Mouse (Mus musculus): ENCODE measurements around the gene Iqcj. TPM values are rescaled to one million over a fixed set of nuclear protein-coding genes. Genes with fewer than 3 reads are reported as not detected.

Iqcj gene
- polyA plus RNA-seq, 1 experiment: 0.62 TPM

DNA sequence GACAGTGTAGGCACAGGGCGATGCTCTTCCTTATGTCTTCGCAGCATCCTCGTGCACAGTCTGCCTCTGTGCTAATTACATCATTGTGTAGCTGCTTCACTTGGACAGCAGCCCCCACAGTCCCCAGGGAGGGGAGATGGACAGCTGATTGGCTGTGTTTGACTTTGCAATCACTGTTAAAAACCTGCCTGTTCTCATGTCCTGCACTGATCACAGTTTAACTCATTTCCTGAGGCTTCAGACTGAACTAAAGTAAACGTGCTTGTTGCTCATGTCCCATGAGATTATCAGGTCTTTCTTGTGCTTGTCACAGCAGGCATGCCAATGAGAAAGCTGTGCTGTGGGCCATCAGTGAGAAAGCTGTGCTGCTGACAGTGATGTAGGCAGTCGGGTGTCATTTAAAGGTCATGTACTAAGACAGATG lies 60.5 kb downstream of the Iqcj start:
- DNase-seq (ENCODE audit: extremely low spot score in 1 of 2, low spot score in 1 of 2): no peak

DNA sequence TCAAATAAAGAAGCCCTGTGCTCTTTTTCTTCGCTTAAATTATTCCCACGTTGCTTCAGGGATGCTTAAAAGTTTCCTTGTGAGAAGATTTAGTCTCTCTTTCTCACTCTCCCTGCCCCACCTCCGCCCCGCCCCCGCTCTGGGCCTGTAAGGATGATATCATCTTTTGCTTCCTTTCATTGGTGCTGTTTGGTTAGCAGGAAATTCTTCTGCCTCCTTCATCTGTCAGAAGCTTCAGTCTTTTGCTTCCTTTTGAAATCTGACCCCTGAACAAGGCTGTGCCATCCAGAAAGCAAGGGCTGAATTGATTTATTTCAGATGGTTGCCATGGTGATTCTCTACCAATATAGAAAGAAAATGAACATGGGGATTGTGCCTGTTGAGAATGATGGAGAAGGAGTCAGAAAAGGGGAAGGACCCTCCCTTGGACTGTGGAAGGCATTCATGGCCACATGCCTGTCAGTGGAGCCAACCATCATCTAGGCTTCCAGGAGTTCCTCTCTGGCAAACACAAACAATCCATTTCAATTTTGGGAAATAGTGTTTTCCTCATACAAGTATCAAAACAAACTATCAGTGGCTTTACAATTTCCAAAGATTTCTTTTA lies 62.5 kb downstream of the Iqcj start:
- peak; percentile 11 to 72 for DNase-seq (ENCODE audit: extremely low spot score in 1 of 2, low spot score in 1 of 2)

DNA sequence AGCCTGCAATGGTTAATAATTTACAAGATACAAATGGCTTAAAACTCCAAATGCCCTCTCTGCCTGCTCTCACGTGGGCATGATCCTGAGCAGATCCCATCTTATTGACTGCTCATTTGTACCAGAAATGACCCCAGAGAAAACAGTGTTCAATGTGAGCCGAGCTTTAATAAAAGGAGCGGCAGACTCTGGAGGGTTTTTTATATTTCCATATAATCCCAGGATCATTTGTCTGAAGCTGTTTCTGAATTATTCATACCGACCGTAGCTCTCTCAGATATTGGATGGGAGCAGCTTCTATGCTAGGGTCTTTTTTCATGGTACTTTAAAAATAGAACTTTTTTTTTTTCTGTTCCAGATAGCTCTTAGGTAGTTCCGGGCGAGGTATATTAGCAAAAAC lies 67.7 kb downstream of the Iqcj start:
- DNase-seq (ENCODE audit: extremely low spot score in 1 of 2, low spot score in 1 of 2): no peak

DNA sequence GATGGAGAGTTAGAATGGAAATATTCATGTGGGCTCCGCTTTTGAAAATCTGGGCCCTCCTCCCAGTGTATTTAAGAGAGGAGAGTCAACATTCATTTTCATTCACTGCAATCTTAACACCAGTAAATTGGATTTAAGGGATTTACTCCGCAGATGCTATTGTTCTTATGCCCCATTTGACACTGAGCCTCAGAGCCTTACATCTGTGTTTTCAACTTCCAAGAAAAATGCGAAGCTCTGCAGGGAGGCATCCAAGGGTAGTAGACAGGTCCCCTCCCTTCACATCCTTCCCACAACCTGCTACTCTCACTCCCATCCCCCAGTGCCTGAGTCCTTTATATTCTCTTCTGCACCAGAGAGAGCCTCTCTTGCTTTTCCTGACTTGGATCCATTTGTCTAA lies 68.1 kb downstream of the Iqcj start:
- no peak for DNase-seq (ENCODE audit: extremely low spot score in 1 of 2, low spot score in 1 of 2)

DNA sequence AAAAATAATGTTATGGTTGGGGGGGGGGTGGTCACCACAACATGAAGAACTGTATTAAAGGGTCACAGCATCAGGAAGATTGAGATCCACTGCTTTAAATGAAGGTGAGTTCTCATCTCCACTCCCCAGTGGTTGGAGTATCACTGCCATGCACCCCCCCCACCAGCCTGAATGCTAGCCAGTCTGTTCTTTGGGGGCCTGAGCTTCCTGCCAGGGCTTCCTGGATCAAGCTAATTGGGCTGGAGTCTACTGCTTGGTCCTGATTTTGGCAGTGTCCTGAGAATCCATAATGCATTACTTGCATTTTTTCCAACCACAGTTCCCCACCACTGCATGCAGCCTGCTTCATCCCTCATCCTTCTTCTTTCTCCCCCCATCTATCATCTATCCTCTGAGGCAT lies 68.7 kb downstream of the Iqcj start:
- DNase-seq (ENCODE audit: extremely low spot score in 1 of 2, low spot score in 1 of 2): no peak

DNA sequence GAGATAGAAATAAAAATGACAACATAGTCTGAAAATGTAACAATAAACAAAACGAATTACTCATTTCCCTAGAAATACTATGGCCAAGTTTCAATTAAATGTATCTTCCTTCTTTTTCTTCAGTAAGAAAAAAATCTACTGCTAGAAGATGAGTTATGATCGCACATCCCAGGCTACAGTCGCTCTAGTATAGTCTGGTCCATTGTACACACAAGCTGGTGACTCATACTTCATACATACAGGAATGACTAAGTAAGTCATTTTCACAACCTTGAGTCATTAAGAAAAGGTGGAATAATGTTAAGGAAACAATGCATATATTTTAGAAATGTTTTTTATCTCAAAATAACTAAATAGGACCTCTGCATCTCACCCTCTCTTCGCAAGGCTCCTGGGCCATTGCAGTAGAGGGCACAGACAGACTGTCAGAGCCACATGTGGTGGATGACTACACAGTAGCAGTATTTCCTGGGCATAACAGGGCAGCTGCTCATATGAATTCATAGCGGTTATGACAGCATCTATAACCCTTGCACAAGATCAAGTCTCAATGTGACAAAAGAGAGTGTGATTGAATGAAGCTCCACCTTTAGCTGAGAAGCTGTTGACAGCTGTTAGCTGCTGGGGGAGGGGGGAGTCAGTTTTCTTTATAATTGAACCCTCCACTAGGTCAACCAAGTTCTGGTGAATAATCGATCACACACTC lies 70.1 kb downstream of the Iqcj start:
- no peak for DNase-seq (ENCODE audit: extremely low spot score in 1 of 2, low spot score in 1 of 2)

DNA sequence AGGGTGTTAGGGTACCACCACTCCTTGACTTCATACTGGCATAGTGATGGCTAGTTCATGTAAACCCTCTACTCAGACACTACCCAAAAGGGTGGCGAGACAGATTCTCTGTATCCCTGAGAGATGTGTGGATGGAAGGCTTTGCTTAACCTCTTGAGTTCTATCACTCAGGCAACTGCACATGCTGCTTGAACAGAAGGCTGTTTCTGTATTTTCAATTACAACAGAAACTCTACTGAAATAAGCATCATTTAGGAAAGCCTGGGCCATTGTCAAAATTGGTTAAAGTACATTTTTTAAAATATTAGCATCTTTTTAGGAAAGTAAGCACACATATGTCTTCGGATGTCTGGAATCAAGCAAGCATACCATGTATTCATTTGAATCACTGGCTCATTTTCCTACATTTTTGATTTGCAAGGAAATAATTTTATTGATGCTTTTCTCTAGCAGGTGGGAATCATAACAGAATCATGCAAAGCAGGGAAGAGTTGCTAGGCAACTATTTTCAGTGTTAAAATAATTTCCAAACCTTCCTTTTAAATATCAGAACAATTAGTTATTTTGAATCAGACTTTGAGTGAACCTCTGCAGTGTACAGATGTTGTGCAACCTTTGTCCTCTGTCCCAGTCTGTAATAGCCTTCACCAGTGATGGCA lies 82.4 kb downstream of the Iqcj start:
- DNase-seq (ENCODE audit: extremely low spot score in 1 of 2, low spot score in 1 of 2): no peak

DNA sequence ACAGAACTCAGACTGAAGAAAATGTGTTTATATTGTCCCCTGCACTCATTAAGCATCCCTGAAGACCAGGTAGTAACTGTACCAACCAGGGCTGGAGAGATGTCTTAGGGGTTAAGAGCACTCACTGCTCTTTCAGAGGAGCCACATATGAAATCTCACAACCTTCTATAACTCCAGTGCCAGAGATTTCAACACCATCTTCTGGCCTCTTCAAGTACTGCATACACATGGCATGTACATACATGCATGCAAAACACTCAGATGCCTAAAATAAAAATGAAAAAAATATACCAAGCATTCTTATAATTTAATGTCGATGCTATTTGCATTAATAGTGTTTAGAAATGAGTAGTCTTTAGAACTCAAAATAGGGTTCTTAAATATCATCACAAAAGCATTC lies 88.0 kb downstream of the Iqcj start:
- no peak for DNase-seq (ENCODE audit: extremely low spot score in 1 of 2, low spot score in 1 of 2)

DNA sequence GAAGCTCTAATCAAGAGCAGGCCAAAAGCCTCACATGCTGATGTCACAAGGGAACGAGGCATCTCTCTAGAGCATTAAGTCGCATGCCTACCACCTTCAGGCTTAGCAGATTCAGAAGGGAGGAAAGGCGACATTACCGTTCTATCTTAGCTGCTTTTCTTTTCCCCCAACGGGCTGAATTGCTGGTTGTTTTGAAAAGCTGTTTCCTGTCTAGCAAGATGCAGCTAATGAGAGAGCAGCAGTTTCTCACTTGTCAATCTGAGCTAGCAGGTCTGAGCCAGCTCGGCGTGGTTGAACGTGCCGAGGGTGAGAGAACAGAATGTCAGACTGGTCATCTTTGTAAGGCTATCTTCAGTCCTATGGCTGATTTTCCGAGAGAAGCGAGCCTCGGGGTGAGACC lies 91.3 kb downstream of the Iqcj start:
- DNase-seq (ENCODE audit: extremely low spot score in 1 of 2, low spot score in 1 of 2): no peak

DNA sequence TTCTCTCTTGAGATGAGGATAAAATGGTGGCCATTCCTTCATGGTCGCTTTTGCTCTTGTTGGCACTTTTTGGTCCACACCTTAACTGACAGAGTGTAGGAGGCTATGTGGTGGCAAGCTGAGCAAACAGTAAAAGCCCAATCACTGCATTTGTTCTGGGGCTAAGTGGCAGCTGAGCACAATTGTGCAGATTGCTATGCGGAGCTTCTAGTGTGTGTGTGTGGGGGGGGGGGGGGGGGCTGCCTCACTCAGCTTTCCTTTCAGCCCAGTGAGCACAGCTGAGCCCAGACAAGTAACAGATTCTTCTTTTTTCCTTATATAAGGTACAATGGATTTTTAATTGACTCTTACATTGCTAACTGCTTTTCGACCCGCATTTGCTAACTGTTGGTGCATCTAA lies 110.4 kb downstream of the Iqcj start:
- DNase-seq (ENCODE audit: extremely low spot score in 1 of 2, low spot score in 1 of 2): peak in 1 of 2 experiments; percentile 4

DNA sequence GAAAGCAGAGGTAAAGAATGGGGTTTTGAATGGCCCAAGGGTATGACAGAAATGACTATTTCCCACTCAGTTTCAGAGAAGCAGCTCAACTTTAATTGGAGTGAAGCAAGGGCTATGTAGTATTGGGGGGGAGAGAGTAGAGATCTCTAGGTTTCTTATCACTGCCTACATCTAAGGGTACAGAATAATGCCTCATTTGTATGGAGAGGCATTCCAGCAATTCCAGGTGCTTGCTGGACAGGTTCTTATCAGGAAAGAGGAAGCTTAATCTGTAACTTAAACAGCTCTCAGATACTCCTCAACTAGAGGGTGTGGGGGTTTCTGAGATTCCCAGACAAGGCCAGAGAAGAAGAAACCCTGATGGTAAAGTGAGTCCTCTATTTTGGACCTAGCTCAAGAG lies 120.3 kb downstream of the Iqcj start:
- no peak for DNase-seq (ENCODE audit: extremely low spot score in 1 of 2, low spot score in 1 of 2)

DNA sequence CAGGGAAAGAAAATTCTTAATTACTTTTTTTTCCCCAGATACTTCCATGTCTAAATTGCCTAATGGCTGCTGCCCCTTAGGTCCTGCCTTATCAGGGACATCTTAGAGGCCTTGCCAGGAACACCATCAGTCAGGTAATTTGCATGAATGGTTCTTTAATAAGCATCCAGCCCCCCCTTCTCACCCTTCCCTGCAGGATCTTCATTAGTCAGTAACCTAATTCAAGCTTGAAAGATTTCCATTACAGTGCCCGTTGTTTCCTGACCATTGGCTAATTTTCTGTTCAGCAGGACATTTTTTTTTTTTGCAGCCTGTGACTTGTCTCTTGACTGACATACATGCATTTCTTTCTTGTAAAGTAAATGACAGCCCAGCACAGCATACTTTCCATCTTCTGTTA lies 123.8 kb downstream of the Iqcj start:
- no peak for DNase-seq (ENCODE audit: extremely low spot score in 1 of 2, low spot score in 1 of 2)

DNA sequence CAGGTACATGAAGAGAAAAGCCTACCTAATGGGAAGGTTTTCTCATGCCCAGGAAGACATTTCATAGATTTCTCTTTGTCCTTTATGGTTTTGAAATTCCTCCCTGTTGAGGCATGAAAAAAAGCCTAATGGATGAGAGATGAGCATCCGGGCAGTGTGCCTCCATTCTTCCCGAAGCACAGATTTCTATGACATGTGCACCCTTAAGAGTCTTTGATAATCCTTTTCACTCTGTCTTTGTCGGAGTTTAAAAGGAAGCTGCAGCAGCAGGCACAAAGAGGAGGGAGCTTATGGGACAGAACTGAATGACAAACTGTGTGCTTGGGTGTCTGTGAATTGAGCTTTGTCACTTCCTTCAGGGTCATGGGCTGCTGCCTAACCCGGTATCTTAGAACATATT lies 127.4 kb downstream of the Iqcj start:
- no peak for DNase-seq (ENCODE audit: extremely low spot score in 1 of 2, low spot score in 1 of 2)

DNA sequence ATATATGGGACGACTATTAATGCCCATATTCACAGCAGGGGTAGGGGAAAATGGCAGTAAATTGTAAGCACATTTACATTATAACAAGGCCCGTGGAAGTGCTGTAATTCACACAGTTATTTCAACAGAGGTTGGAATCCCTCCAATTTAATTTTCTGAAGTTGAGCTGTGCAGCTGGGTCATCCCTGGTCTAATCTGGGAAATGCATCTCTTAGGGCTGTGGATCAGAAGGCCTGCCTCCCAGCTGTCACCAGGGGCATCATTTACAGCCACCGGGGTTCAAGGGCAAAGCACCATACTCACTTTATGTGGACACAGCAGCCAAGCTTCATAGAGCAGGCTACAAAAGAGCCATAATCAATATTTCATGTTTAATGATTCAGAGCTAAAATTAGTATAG lies 144.1 kb downstream of the Iqcj start:
- no peak for DNase-seq (ENCODE audit: extremely low spot score in 1 of 2, low spot score in 1 of 2)

DNA sequence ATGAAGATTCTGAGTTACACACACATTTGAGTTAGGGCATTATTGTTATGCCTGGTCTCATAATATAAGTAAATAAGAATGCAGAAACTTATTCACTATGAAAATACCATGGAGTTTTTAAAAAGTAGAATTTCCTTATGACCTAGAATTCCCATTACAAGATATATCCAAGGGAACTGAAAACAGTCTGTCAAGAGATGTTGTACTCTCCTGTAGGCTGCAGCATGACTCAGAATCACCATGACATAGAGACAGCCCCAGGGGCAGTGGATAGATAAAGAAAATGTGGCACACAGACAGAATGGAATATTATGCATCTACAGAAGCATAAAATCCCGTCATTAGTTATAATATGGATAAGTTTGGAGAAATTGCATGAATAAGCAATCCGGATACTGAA lies 150.9 kb downstream of the Iqcj start:
- DNase-seq (ENCODE audit: extremely low spot score in 1 of 2, low spot score in 1 of 2): no peak

DNA sequence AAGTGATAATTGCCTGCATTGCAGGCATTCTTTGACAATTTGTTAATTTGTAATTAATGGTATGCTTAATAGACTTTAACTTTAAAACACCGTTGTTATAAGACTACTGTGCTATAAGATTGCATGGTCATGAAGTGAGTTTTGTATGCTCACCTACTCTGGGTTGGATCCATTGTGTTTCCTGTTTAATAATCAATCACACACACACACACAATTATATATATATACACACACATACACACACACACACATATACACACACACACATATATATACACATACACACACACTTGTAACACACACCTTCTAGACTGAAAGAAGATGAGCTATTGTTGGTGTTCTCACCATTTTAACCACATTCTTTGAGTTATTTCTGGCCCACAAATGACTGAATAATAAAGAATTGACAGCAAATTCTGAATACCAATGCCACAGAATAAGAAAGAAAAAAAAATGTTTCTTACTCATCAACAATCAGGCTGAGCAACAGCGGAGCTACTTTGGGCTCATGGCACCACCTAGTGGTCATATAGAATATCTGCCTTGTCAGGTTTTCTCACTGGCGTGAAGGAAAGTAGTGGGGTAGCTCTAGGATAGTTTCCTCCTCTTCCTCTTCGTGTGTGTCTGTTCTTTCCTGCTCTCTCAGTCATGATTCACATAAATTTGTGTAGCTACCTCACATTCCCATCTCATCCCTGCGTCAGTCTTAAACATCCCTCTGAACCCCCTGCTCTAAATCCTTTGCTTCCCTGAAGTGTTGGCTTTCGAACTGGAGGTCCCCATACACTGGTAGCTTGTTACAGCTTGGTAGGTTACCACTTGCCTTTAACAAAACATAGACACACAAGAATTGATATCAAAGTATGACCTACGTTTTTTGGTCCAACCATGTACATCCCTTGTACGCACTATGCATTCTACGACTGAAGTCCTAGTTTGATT lies 153.7 kb downstream of the Iqcj start:
- peak in 1 of 2 experiments; percentile 77 for DNase-seq (ENCODE audit: extremely low spot score in 1 of 2, low spot score in 1 of 2)

DNA sequence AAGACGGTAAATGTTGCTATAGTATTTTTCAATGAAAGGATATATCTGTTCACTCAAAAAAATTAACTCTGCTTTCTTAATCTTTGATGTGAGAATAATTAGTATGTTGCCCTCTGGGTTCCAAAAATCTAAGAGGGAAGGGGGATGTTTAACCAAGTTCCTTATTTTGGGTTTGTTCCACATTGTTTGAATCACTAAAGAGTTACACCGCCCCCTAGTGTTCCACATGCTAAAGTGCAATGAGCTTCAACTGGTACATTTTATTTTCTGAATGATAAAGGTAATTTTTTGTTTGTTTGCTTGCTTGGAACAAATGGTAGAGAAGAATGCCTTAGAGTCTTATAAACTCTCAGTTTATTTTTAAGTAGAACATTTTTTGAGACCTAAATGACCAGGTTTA lies 161.5 kb downstream of the Iqcj start:
- DNase-seq (ENCODE audit: extremely low spot score in 1 of 2, low spot score in 1 of 2): peak in 1 of 2 experiments; percentile 72

DNA sequence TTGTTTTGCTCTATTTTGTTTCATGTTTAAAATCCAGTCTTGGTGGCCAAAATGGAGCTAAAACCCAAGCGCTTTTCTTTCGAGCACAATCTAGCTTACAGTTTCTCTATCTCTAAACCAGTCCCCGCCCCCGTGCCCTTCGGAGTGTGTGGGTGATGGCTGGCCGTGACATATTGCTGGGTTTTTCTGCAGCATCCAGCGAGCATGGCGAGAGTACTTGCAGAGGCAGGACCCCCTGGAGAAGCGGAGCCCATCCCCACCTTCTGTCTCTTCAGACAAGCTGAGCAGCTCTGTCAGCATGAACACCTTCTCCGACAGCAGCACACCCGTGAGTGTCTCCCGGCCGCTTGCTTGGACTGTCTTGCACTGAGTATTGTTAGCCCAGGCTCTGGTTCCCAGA lies 163.1 kb downstream of the Iqcj start:
- peak; percentile 70 to 72 for DNase-seq (ENCODE audit: extremely low spot score in 1 of 2, low spot score in 1 of 2)

DNA sequence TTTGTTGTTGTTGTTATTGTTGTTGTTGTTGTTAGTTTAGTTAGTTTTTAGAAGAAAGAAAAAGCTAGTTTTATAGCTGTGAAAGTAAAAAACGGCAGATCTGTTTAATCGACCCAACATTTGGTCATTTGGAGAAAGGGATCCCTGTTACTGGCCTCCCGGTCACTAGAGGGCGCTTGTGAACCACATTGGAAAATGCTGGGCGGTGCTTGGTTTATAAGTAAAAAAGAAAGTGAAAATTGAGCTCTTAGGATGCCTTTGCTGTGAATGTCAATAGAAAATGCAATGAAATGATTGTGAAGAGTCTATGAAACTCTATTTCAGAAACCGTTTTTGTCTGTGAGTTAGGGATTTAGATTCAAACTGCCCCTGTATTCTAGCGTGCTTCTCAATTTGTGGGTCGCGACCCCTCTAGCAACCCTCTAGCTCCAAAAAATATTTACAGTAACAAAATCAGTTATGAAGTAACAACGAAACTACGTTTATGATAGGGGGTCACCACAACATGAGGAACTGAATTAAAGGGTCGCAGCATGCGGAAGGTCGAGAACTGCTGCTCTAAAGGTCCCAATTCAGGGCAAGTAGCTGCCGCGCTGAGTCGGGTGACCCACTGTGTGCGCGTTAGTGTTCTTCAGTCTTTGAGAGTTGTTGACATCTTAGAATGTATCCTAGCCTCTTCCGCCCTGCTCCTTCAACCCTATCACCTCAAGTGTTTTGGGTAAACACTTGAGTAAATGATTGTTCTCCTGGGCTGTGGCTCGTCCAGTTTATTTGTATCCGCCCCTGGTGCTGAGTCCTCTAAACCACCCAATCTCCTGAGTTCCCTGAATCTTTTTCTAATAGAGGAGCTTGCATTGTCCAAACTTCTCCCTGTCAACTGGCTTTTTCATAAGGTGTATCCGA lies 164.6 kb downstream of the Iqcj start:
- peak in 1 of 2 experiments; percentile 90 for DNase-seq (ENCODE audit: extremely low spot score in 1 of 2, low spot score in 1 of 2)
